Mouse (Mus musculus) lung, embryonic 16.5 days (tissue): ENCODE data around the gene Satb2. TPM values are rescaled to one million over a fixed set of nuclear protein-coding genes. Genes with fewer than 3 reads are reported as not detected.

Experiments
- ATAC-seq: fragments of 200-750 bp; cut with Nextera tagmentation; 2 replicates; pipeline ENCODE4 v1.8.0; 2017; ENCODE audit warnings: low read depth, mild to moderate bottlenecking, moderate library complexity
- H3K27ac ChIP-seq: fragments of 300-500 bp; sonication (generic); 2 replicates; pipeline ENCODE4 v1.5.1; 2014; ENCODE audit warnings: mild to moderate bottlenecking, control low read depth, low read length
- H3K27me3 ChIP-seq: fragments of 300-500 bp; sonication (generic); 2 replicates; pipeline ENCODE4 v1.6.1; 2014; ENCODE audit warnings: low read depth, low read length, mixed read lengths; ENCODE audit not compliant: control insufficient read depth, insufficient read depth
- H3K36me3 ChIP-seq: fragments of 300-500 bp; sonication (generic); 2 replicates; pipeline ENCODE4 v1.6.1; 2014; ENCODE audit warnings: low read length; ENCODE audit not compliant: control insufficient read depth, insufficient read depth
- H3K4me1 ChIP-seq: fragments of 300-500 bp; sonication (generic); replicated peaks from 2 replicates; pipeline ENCODE4 v1.6.1; 2014; ENCODE audit warnings: low read length, mixed read lengths; ENCODE audit not compliant: control insufficient read depth, insufficient read depth
- H3K4me2 ChIP-seq: fragments of 300-500 bp; sonication (generic); 2 replicates; pipeline ENCODE4 v1.6.1; 2014; ENCODE audit warnings: low read depth, low read length, control low read depth
- H3K4me3 ChIP-seq: fragments of 300-500 bp; sonication (generic); 2 replicates; pipeline ENCODE4 v1.5.1; 2014; ENCODE audit warnings: mild to moderate bottlenecking, low read length, control low read depth
- H3K9ac ChIP-seq: fragments of 300-500 bp; sonication (generic); 2 replicates; pipeline ENCODE4 v1.6.1; 2014; ENCODE audit warnings: low read length, control low read depth
- H3K9me3 ChIP-seq: fragments of 300-500 bp; sonication (generic); 2 replicates; pipeline ENCODE4 v1.6.1; 2016; ENCODE audit warnings: low read length; ENCODE audit not compliant: control insufficient read depth
- WGBS: fragments of 180-500 bp; shearing (Covaris S2); extraction: QIAGEN DNeasy Blood & Tissue Kit; methylation state at CpG from one replicate; pipeline ENCODE4 v1.1.7; 2014; 5-methylcytosine and 5-hydroxymethylcytosine counted together
- polyA plus RNA-seq: library from polyadenylated mRNA; unstranded; fragments of >200 nt; fragmentation: Nextera tagmentation; extraction: Ambion mirVana; gene quantifications from 2 replicates; pipeline ENCODE4 v1.2.1, GENCODE M21; 2015

Satb2 gene
- polyA plus RNA-seq = 0.31 and 0.54 TPM in 2 replicates

DNA sequence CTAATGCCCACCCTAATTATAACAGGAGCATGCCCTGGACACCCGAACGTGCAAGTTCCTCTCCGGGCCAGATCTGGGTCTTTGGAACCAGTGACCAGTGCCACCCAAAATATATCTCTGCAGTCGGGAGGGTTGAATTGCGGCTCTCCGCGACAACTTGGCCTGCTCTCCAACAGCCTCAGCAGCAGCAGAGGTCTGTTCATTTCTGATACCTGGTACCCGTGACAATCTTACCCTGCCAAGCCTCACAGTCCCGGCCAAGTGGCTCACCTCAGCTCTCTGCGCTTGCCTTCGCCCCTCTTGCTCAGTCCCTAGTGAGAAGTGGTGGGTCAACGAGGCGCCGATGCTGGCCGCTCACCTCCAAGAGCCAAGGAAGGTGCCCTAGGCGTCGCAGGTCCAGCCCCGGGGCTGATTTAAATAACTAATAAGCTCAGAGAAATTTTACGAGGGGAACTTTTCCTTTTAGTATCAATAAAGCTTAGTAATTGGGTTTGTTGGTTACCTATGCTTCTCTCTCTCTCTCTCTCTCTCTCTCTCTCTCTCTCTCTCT lies at the start of gene Satb2:
Gene Satb2, minus strand, starts transcription at position 500 of the 550 bp plus-strand sequence.
- Histone ChIP-seq H3K9me3 (no peaks in the 10 kb centered on the region), H3K4me2 (peak within 1 kb of the TSS; percentile 54), H3K9ac (no peak within 1 kb of the TSS), H3K27me3 (peaks cover 72% of the 10 kb centered on the region), H3K4me1 (peaks cover 10% of the 10 kb centered on the region), H3K27ac (no peak within 1 kb of the TSS), H3K4me3 (peak within 1 kb of the TSS; percentile 39), H3K36me3 (no peaks in the 10 kb centered on the region)
- WGBS = 1% methylated on average over 19 of the region's 19 CpGs
- ATAC-seq = no peak

GRCm38 (mm10) chr1:57018941-57019340 lies 40.5 kb upstream of the Satb2 start:
- Histone ChIP-seq H3K36me3 (no peaks in the 10 kb centered on the region), H3K9me3 (no peaks in the 10 kb centered on the region), H3K27ac (no peak overlapping the region), H3K4me1 (no peaks in the 10 kb centered on the region), H3K4me3 (no peak overlapping the region), H3K27me3 (no peaks in the 10 kb centered on the region), H3K9ac (no peak overlapping the region), H3K4me2 (no peak overlapping the region)
- no peak for ATAC-seq

DNA sequence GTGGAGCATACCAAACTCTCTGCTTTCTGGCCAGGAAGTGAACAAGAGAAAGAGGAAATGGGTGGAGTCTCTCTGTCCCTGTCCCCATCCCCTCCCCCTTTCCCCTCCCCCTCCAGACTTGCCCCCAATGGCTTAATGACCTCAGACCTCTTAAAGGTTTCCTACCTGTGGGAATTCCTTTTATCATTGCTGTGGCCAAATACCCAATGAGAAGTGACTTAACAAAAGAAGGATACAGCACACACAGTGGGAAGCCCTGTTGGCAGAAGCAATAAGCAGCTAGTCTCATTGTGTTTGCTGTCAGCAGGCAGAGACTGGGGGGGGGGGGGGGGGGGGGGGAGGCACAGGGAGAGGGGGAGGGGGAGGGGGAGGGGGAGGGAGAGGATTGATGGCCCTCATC lies 35.4 kb upstream of the Satb2 start:
- H3K4me3 ChIP-seq = no peak overlapping the region
- H3K4me2 ChIP-seq = no peak overlapping the region
- no peaks in the 10 kb centered on the region for H3K36me3 ChIP-seq
- H3K9ac ChIP-seq = no peak overlapping the region
- ATAC-seq = no peak
- no peaks in the 10 kb centered on the region for H3K27me3 ChIP-seq
- no peaks in the 10 kb centered on the region for H3K4me1 ChIP-seq
- H3K9me3 ChIP-seq = no peaks in the 10 kb centered on the region
- no peak overlapping the region for H3K27ac ChIP-seq

DNA sequence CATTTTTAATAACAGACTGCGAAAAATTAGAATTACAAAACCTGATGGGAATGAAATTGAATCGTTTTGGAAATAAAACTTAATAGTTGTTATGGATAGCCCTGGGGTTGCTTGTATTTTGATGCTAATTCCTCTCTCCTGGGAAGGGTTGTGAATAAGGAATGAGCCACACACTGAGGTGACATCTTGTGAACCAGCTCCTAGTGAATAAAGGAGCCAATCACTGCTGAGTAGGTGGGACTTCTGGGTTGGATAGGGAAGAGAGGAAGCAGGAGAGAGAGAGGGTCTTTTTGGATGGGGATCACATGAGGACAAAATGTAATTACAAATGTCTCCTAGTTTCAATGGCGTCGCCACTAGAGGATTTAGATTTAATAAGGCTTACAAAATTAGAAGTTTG lies 30.7 kb upstream of the Satb2 start:
- Histone ChIP-seq H3K36me3 (no peaks in the 10 kb centered on the region), H3K27me3 (no peaks in the 10 kb centered on the region), H3K4me1 (no peaks in the 10 kb centered on the region), H3K9ac (no peak overlapping the region), H3K4me3 (no peak overlapping the region), H3K4me2 (no peak overlapping the region), H3K27ac (no peak overlapping the region), H3K9me3 (no peaks in the 10 kb centered on the region)
- no peak for ATAC-seq
- 68% methylated on average over 4 of the region's 4 CpGs for WGBS

DNA sequence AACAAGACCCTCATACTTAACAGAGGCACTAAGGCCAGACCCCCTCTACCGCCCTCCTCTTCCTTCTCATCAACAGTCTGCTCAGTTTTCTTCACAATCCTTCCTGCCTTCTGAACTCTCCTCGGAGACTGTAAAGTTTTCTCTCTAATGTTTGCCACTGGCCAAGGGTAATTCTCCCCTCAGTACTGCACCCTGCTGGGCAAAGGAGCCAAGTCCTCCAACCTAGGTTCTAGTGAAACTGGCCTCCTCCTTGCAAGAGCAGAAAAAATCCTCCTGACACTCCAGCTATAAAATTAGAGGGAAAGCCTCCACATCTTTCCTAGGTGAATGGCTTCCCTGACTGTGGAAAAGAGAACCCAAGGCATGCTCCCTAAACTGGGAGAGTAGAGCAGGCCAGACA lies 16.6 kb upstream of the Satb2 start:
- H3K27me3 ChIP-seq = no peaks in the 10 kb centered on the region
- H3K9ac ChIP-seq = no peak overlapping the region
- no peaks in the 10 kb centered on the region for H3K36me3 ChIP-seq
- H3K4me3 ChIP-seq = no peak overlapping the region
- ATAC-seq = no peak
- H3K27ac ChIP-seq = no peak overlapping the region
- H3K4me2 ChIP-seq = no peak overlapping the region
- H3K9me3 ChIP-seq = no peaks in the 10 kb centered on the region
- H3K4me1 ChIP-seq = no peaks in the 10 kb centered on the region
- WGBS = 48% methylated on average over 2 of the region's 2 CpGs

- no peak for ATAC-seq
- 43% methylated on average over 5 of the region's 5 CpGs for WGBS
- Histone ChIP-seq H3K9me3 (no peaks in the 10 kb centered on the region), H3K4me3 (no peak overlapping the region), H3K4me1 (no peaks in the 10 kb centered on the region), H3K9ac (no peak overlapping the region), H3K36me3 (no peaks in the 10 kb centered on the region), H3K4me2 (no peak overlapping the region), H3K27me3 (peaks cover 2% of the 10 kb centered on the region; the same call in 1 of the 2 replicates), H3K27ac (no peak overlapping the region)
These were observed 13.9 kb upstream of the Satb2 start for GRCm38 (mm10) chr1:56992310-56992709.

GRCm38 (mm10) chr1:56991613-56992012 lies 13.2 kb upstream of the Satb2 start:
- H3K27ac ChIP-seq = no peak overlapping the region
- 51% methylated on average over 4 of the region's 4 CpGs for WGBS
- no peaks in the 10 kb centered on the region for H3K9me3 ChIP-seq
- H3K36me3 ChIP-seq = no peaks in the 10 kb centered on the region
- H3K4me2 ChIP-seq = no peak overlapping the region
- H3K27me3 ChIP-seq = peaks cover 5% of the 10 kb centered on the region; the same call in 1 of the 2 replicates
- no peak for ATAC-seq
- H3K4me1 ChIP-seq = no peaks in the 10 kb centered on the region
- H3K9ac ChIP-seq = no peak overlapping the region
- H3K4me3 ChIP-seq = no peak overlapping the region

DNA sequence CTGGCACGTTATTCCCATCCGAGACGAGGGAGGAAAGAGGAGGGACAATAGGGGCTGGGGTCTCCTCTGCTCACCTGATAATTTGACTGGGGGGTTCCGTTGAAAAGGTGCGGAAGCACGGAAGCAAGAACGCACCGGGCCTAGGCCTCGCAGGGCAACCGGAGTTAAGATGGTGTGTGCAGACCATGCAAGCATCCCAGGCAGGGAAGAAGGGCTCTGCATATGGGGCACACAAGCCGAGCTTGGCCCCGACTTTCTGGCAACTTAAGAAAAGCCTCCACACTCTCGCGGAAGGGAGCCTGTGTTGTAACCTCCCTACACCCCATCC lies 6.0 kb upstream of the Satb2 start:
- Histone ChIP-seq H3K27me3 (peaks cover 69% of the 10 kb centered on the region), H3K4me1 (peaks cover 3% of the 10 kb centered on the region; the same call in 1 of the 2 replicates), H3K4me3 (no peak overlapping the region), H3K9me3 (no peaks in the 10 kb centered on the region), H3K27ac (no peak overlapping the region), H3K4me2 (no peak overlapping the region), H3K36me3 (no peaks in the 10 kb centered on the region), H3K9ac (no peak overlapping the region)
- 12% methylated on average over 14 of the region's 14 CpGs for WGBS
- no peak for ATAC-seq

DNA sequence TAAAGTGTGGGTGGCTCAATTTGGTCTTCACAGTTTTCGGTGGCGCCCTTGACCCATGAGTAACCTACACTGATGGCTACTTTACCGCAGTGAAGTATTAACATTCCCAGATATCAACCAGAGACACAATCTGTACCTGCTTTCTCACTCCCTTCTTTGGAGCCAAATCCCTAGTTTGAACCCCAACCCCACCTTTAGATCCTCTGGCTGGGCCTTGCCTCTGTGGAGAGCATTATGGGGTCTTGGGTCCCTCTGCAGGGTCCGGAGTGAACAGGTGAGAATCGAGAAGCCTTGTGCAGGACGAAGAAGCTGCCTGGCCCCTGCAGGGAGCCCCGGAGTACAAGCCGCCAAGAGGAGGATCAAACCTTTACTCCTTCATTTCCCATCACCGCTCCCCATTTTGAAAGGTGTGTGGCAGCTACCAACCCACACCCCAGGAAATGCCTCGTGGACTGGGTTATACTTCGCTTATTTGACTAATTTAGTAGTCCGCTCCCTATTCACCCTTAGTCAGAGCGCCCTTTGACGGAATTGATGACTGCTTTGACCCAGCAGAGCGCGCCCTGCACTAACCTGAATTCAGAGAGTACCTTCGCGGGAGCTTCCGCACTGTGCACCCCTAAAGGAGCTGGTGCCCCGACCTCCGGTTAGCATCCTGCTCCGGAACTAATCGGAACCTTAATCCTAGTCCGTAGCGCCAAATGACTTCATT lies 5.5 kb upstream of the Satb2 start:
- no peaks in the 10 kb centered on the region for H3K36me3 ChIP-seq
- peaks cover 70% of the 10 kb centered on the region for H3K27me3 ChIP-seq
- H3K4me3 ChIP-seq = no peak overlapping the region
- H3K9me3 ChIP-seq = no peaks in the 10 kb centered on the region
- no peak overlapping the region for H3K9ac ChIP-seq
- H3K27ac ChIP-seq = no peak overlapping the region
- no peak for ATAC-seq
- 5% methylated on average over 25 of the region's 25 CpGs for WGBS
- H3K4me1 ChIP-seq = peaks cover 3% of the 10 kb centered on the region; the same call in 1 of the 2 replicates
- no peak overlapping the region for H3K4me2 ChIP-seq
